Mouse (Mus musculus): ENCODE results near the gene Smyd3.

DNA sequence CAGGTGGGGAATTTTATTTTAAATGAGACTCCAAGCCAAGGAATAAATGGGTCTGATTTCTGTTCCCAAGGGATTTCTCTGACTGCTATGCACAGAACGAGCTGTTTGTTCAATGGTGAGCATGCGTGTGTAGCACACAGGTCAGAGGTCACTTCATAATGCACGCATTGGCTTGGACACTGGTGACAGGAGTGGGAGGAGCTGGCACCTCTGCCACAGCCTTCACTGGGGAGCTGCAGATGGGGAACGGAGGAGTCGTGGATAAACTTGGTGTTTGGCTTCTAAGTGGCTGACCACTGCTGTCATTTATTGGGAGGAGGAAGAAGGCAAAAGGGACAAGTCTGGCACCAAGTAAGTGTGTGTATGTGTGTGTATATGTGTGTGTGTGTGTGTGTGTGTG, 421.5 kb downstream of the Smyd3 start:
- TF ChIP-seq POLR2A (IDR thresholded peaks at IDR 0.05; ENCODE audit: extremely low read depth, insufficient read depth, low read length) (no peak), CTCF (IDR thresholded peaks at IDR 0.05; ENCODE audit: extremely low read depth, insufficient read depth, low read length) (no peak)
